Mouse (Mus musculus) hindlimb bud, embryonic 11.5 days (tissue): Measurements from ENCODE around the gene Ccdc97.

ENCODE experiments used
- DNase-seq: peaks from one replicate; pipeline ENCODE4 v3.0.0-alpha.2; 2012; ENCODE audit warnings: low read depth, low spot score; ENCODE audit errors: extremely low spot score

Gene Ccdc97

GRCm38 (mm10) chr7:25690051-25690450 lies 28.8 kb downstream of the Ccdc97 start:
- DNase-seq: no peak

GRCm38 (mm10) chr7:25689603-25690021 lies 29.3 kb downstream of the Ccdc97 start:
- DNase-seq: no peak

GRCm38 (mm10) chr7:25688810-25689586 lies 29.9 kb downstream of the Ccdc97 start:
- no peak for DNase-seq

GRCm38 (mm10) chr7:25687811-25688401 lies 31.0 kb downstream of the Ccdc97 start:
- no peak for DNase-seq

- no peak for DNase-seq
Observed at GRCm38 (mm10) chr7:25686680-25687531, 32.0 kb downstream of the Ccdc97 start, which contains the start of gene Tgfb1. Tgfb1 (plus strand) TSS chr7:25687002.

GRCm38 (mm10) chr7:25685926-25686470 lies 32.9 kb downstream of the Ccdc97 start:
- DNase-seq: no peak

GRCm38 (mm10) chr7:25684659-25685058 lies 34.2 kb downstream of the Ccdc97 start:
- no peak for DNase-seq

- no peak for DNase-seq
Observed at GRCm38 (mm10) chr7:25683474-25684180, 35.3 kb downstream of the Ccdc97 start.

GRCm38 (mm10) chr7:25681341-25682231 lies 37.3 kb downstream of the Ccdc97 start:
- no peak for DNase-seq

GRCm38 (mm10) chr7:25680514-25681258 lies 38.2 kb downstream of the Ccdc97 start, which contains the start of gene B9d2:
B9d2 (plus strand) TSS chr7:25680780.
- DNase-seq: peak; percentile 84

GRCm38 (mm10) chr7:25679971-25680370 lies 38.9 kb downstream of the Ccdc97 start:
- no peak for DNase-seq

GRCm38 (mm10) chr7:25677013-25677412 lies 41.9 kb downstream of the Ccdc97 start:
- DNase-seq: no peak

- DNase-seq: no peak
Observed at GRCm38 (mm10) chr7:25676085-25676781, 42.7 kb downstream of the Ccdc97 start.

GRCm38 (mm10) chr7:25675405-25675804 lies 43.5 kb downstream of the Ccdc97 start:
- DNase-seq: no peak

GRCm38 (mm10) chr7:25674719-25675300 lies 44.1 kb downstream of the Ccdc97 start, which contains the start of gene Tmem91:
Tmem91 (minus strand) TSS chr7:25675166.
- DNase-seq: no peak

GRCm38 (mm10) chr7:25674297-25674696 lies 44.6 kb downstream of the Ccdc97 start:
- no peak for DNase-seq

- no peak for DNase-seq
Observed at GRCm38 (mm10) chr7:25672442-25672841, 46.4 kb downstream of the Ccdc97 start.

GRCm38 (mm10) chr7:25671686-25672085 lies 47.2 kb downstream of the Ccdc97 start:
- no peak for DNase-seq
